Mouse (Mus musculus) lung, adult 2 months (tissue): ENCODE results near the gene Prpf6. TPM values are rescaled to one million over a fixed set of nuclear protein-coding genes. Genes with fewer than 3 reads are reported as not detected.

Experiments
- DNase-seq: peaks from one replicate; pipeline ENCODE4 v3.0.0; 2022
- H3K4me1 ChIP-seq: fragments of 200-500 bp; 2 replicates; pipeline ENCODE4 v1.6.1; 2011; ENCODE audit warnings: low read length; ENCODE audit not compliant: control insufficient read depth, insufficient read depth
- H3K4me3 ChIP-seq: fragments of 200-500 bp; replicated peaks from 2 replicates; pipeline ENCODE3; 2011; ENCODE audit warnings: low read depth, mild to moderate bottlenecking, control low read depth, low read length; ENCODE audit errors: extremely low read depth
- CTCF ChIP-seq: fragments of 200-500 bp; IDR thresholded peaks from 2 replicates; pipeline ENCODE4 v1.5.1; 2011; ENCODE audit warnings: mild to moderate bottlenecking, low read length, control low read depth; ENCODE audit not compliant: insufficient read depth
- POLR2A ChIP-seq: fragments of 200-500 bp; IDR thresholded peaks from 2 replicates; pipeline ENCODE4 v1.6.1; 2011; ENCODE audit warnings: low read depth, mild to moderate bottlenecking, control low read depth, low read length, borderline replicate concordance; ENCODE audit errors: extremely low read depth
- WGBS: fragments of 180-500 bp; shearing (Covaris S2); methylation state at CpG from one replicate; pipeline ENCODE4 v1.1.7; 2018; 5-methylcytosine and 5-hydroxymethylcytosine counted together
- polyA plus RNA-seq: library from polyadenylated mRNA; depleted of rRNA; stranded (reverse); fragments of >200 nt; gene quantifications from 2 replicates; pipeline ENCODE4 v1.2.3, GENCODE M21; 2012

Gene Prpf6
- polyA plus RNA-seq, 1 experiment = 21.5 TPM

DNA sequence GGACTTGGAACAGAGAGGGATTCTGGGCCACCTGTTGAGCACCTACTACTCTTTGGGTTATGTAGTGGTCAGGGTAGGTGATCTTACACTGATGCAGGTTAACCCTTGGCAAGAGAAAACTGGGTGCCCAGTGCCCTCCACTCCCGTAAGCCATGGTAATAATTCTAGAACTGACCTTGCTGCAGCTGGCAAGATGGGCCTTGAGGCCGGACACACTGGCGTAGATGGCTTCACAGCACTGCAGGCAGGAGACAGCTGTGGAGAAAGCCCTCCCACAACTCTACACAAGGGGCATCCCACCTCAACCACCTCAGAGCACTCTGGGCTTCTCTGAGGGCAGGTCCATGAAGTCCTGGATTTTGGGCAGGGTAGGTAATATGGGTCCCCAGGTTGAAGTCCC lies 5.5 kb upstream of the Prpf6 start:
- Histone ChIP-seq H3K4me3 (no peak overlapping the region), H3K4me1 (no peaks in the 10 kb centered on the region)
- WGBS = 96% methylated on average over 3 of the region's 3 CpGs
- TF ChIP-seq POLR2A (no peak), CTCF (no peak)
- no peak for DNase-seq

DNA sequence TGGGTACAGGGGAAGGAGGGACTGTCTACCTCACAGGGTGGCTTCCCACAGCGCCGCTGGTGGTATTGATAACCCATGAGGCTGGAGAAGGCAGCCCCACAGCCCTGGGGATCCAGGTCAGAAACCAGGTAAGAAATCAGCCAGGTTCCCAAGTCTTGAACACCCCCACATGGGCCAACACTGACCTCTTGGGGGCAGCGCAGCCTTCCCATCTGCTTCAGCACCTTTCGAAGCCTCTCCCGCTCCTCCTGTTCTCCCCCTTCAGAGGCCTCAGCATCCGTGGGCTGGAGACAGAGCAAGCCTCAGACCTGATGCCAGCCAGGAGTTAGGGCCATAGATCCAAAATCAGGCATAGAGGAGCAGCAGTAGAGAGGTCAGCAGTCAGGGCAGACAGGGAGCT lies 3.9 kb upstream of the Prpf6 start:
- TF ChIP-seq POLR2A = no peak
- no peak for TF ChIP-seq CTCF
- 85% methylated on average over 6 of the region's 6 CpGs for WGBS
- no peaks in the 10 kb centered on the region for H3K4me1 ChIP-seq
- no peak overlapping the region for H3K4me3 ChIP-seq
- DNase-seq = no peak

DNA sequence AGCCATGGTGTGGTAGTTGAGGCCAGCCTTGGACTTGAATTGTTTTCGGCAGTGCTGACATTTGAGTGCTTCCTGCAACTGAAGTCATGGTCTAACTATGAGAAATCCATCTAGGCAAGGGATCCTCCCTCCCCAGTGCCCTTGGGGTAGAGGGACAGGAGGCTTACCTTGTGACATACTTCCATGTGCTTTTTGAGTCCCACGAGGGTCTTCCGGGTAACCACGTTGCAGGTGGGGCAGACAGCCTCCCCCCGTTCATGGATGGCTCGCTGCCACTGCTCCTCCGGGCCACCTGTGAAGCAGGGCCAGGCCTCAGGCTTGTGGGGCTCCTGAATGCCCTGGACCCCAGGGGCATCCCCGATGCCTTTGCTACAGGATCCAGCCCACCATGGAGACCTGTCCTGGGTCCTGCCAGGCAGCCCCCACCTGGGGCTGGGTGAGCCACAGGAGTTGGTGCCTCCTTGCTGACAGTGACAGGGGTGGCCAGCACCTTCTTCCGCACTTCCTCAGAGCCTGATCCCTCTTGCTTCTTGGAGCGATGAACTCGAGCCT lies 3.4 kb upstream of the Prpf6 start:
- no peak overlapping the region for H3K4me3 ChIP-seq
- TF ChIP-seq POLR2A (no peak), CTCF (no peak)
- H3K4me1 ChIP-seq = no peaks in the 10 kb centered on the region; the same call in 1 of the 2 replicates
- WGBS = 87% methylated on average over 11 of the region's 11 CpGs
- no peak for DNase-seq

DNA sequence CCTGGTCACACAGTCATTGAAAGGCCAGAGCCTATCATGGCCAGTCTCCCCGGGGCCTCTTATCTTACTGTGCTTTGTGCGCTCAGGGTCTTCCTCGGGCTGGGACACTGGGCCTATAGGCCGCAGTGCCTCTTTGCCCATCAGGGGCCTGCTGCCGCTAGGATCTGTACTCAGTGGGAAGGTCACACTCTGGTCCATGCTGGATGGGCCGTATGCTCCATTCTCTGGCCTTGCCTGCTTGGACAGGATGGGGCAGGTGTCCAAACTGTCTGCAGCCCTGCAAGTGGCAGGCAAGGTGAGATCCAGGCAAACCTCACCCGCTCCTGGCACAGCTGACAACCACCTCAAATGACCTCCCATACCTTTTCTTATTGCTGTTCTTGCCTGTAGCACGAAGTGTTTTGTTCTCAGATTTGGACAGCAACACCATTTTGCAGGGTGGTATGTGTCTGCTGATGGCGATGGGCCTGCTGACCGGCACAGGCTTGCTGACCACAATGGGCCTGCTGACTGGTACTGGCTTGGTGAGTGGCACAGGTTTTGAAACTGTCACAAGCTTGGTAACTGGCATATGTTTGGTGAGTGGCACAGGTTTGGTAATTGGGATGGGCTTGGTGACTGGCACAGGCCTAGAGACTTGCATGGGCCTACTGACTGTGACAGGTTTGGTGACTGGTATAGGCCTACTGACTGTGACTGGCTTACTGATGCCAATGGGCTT lies 2.5 kb upstream of the Prpf6 start:
- Histone ChIP-seq H3K4me3 (no peak overlapping the region), H3K4me1 (no peaks in the 10 kb centered on the region; the same call in 1 of the 2 replicates)
- DNase-seq = no peak
- TF ChIP-seq POLR2A = no peak
- no peak for TF ChIP-seq CTCF
- 91% methylated on average over 10 of the region's 10 CpGs for WGBS

DNA sequence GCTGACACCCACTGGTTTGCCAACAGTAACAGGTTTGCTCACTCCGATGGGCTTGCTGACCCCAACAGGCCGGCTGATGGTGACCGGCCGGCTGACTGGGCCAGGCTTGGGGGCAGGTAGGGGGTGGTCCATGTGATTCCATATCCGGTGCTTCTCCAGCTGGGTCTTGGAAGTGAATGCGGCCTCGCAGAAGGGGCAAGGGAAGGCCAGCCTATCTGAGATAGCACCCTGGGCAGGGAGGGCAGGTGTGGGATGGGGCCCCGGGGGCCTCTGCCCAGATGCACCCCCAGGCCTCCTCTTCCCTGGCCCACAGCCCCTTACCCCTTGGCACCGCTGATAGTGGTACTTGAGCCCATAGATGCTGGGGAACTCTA lies 1.9 kb upstream of the Prpf6 start:
- Histone ChIP-seq H3K4me1 (no peaks in the 10 kb centered on the region; the same call in 1 of the 2 replicates), H3K4me3 (no peak overlapping the region)
- DNase-seq = no peak
- TF ChIP-seq CTCF = no peak
- no peak for TF ChIP-seq POLR2A
- WGBS = 94% methylated on average over 9 of the region's 9 CpGs

DNA sequence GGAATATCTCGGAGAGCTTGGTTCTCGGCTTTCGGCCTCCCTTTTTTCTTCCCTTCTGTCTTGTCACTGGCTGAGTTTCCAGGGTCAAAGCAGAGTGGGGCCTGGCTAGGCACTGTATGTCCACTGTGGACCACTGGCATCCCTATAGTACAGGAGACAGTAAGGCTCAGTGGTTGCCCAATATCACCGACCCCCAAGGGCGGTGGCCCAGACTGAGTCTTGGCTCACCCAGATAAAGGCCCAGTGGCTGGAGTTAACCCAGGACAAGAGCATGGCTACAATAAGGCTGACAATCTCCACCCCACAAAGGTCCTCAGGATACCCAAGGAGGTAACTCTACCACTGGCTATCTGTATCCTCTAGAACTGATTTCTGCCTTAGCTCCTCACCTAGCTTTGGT lies 1.2 kb upstream of the Prpf6 start:
- DNase-seq = no peak
- TF ChIP-seq POLR2A = no peak
- no peak for TF ChIP-seq CTCF
- 93% methylated on average over 5 of the region's 5 CpGs for WGBS
- H3K4me1 ChIP-seq = no peaks in the 10 kb centered on the region; the same call in 1 of the 2 replicates
- no peak overlapping the region for H3K4me3 ChIP-seq

DNA sequence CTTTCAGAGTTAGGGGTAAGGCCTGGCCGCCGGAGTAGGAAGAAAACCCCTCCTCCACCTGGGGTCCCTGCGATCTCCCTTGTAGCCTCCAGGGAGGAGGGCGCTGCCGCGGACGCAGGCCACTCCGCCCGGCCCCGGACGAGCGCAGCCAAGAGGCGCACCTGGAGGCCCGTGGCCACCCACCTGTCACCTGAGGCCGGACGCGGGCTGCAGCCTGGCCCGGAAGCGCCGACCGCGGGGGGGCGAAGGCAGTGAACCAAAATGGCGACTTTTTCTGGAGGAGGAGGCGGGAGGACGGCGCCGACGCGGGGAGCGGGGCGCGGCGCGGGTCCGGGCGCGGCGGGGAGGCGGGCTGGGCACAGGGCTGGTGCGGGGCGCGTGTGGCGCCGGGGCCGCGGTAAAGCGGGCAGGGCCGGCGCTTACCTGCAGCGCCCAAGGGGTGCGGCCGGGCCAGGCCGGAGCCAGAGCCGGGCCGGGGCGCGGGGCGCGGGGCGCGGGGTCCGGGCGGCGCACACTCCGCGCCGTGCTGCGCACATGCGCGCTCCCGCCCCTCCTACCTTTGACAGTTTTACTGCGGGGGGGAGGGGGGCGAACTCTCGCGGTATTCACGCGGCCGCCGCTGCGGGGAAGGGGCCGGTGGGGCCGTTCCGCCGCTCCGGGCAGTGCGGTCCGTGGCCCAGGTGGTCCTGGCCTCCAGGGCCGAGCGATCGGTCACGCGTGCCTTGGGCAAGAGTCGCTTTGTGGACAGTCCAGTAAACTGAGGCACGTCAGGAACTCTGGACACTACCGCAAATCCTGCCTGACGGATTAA lies 768 bp downstream of the Prpf6 start, which contains the start of gene Zfp512b:
Gene Zfp512b (minus strand): TSS at position 573 of the 811 bp plus-strand sequence.
- peak within 1 kb of the TSS; percentile 100 for H3K4me3 ChIP-seq
- 1% methylated on average over 87 of the region's 97 CpGs for WGBS
- no peak for TF ChIP-seq CTCF
- peak; percentile 61; the same call in 1 of the 2 replicates for TF ChIP-seq POLR2A
- no peaks in the 10 kb centered on the region; the same call in 1 of the 2 replicates for H3K4me1 ChIP-seq
- peak; percentile 77 for DNase-seq

DNA sequence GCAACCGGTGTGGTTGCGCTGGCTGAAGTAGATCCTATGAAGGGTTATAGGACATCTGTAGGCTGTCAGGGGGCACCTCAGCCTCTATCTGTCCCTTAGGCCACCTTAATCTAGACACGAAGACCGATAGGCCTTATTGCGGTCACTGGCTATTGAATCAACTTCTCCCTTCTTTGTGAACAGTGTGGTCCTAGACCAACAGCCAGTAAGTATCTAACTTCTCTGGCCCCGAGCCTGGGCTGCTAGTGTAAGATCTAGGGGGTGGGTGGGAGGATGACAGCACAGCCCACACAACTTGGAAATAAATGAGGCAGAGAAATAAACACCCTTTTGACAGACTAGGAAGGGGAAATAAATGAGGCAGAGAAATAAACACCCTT lies 1.4 kb downstream of the Prpf6 start:
- peak; percentile 60 for DNase-seq

DNA sequence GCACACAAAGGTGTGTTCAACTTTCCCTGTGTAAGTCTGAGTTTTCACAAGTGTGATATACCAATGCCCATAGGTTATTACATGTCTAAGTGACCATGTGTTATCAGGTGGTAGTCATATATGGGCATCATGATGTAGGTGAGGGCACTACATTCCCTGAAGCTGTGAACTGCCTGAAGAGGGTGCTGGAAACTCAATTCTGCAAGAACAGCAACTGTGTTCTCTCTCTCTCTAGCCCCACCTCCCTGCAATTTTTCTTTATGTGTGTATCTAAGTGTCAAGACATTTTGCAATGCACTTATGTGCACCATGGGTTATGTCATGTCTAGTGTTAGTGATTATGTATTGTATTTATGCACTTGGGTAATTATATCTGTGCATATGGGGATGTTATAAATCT lies 2.3 kb downstream of the Prpf6 start:
- DNase-seq = no peak
- TF ChIP-seq CTCF (no peak), POLR2A (no peak)
- Histone ChIP-seq H3K4me1 (no peaks in the 10 kb centered on the region; the same call in 1 of the 2 replicates), H3K4me3 (no peak overlapping the region)

More for the DNA sequence above, 1.4 kb downstream of the Prpf6 start:
- WGBS = under 1% methylated on average over 6 of the region's 6 CpGs
- Histone ChIP-seq H3K4me3 (peak overlapping the region; percentile 100), H3K4me1 (no peaks in the 10 kb centered on the region; the same call in 1 of the 2 replicates)
- TF ChIP-seq CTCF = no peak
- TF ChIP-seq POLR2A = no peak; the same call in 1 of the 2 replicates
